Mouse (Mus musculus) small intestine, adult 2 months (tissue): ENCODE data around the gene Hnrnpa0.

ENCODE experiments used
- CTCF ChIP-seq: fragments of 200-500 bp; IDR thresholded peaks from 2 replicates; pipeline ENCODE4 v1.5.1; 2012; ENCODE audit warnings: low read depth, mild to moderate bottlenecking, control low read depth, inconsistent platforms, low read length, moderate library complexity, mixed read lengths; ENCODE audit not compliant: insufficient replicate concordance, insufficient read length; ENCODE audit errors: extremely low read depth
- POLR2A ChIP-seq: fragments of 200-500 bp; IDR thresholded peaks from 2 replicates; pipeline ENCODE4 v1.6.1; 2012; ENCODE audit warnings: low read depth, mild to moderate bottlenecking, control low read depth, inconsistent platforms, low read length, moderate library complexity

- TF ChIP-seq CTCF (no peak), POLR2A (no peak)
Observed at GRCm38 (mm10) chr13:58176105-58176504, 47.7 kb upstream of the Hnrnpa0 start.
